Mouse (Mus musculus): ENCODE measurements around the gene Fut7.

The Fut7 gene

GRCm38 (mm10) chr2:25460135-25460534 lies 37.1 kb downstream of the Fut7 start:
- DNase-seq (ENCODE audit: low spot score): no peak

- DNase-seq (ENCODE audit: low spot score): peak; percentile 92
Measured at GRCm38 (mm10) chr2:25460551-25461309, 37.7 kb downstream of the Fut7 start, which contains the start of gene Paxx. TSS of gene Paxx (minus strand) at chr2:25461094.

- no peak for DNase-seq (ENCODE audit: low spot score)
Measured at GRCm38 (mm10) chr2:25461407-25461806, 38.3 kb downstream of the Fut7 start.

GRCm38 (mm10) chr2:25463630-25464029 lies 40.6 kb downstream of the Fut7 start:
- DNase-seq (ENCODE audit: low spot score): no peak

GRCm38 (mm10) chr2:25465256-25465655 lies 42.2 kb downstream of the Fut7 start:
- no peak for DNase-seq (ENCODE audit: low spot score)

- DNase-seq (ENCODE audit: low spot score): no peak
Measured at GRCm38 (mm10) chr2:25465816-25466635, 43.0 kb downstream of the Fut7 start.

GRCm38 (mm10) chr2:25467606-25468303 lies 44.7 kb downstream of the Fut7 start:
- DNase-seq (ENCODE audit: low spot score): no peak

- no peak for DNase-seq (ENCODE audit: low spot score)
Measured at GRCm38 (mm10) chr2:25468962-25469915, 46.2 kb downstream of the Fut7 start.

GRCm38 (mm10) chr2:25469969-25470368 lies 46.9 kb downstream of the Fut7 start, which contains the start of gene Ptgds:
TSS of gene Ptgds (minus strand) at chr2:25470046.
- no peak for DNase-seq (ENCODE audit: low spot score)

GRCm38 (mm10) chr2:25472550-25472949 lies 49.5 kb downstream of the Fut7 start:
- no peak for DNase-seq (ENCODE audit: low spot score)
